Mouse (Mus musculus) testis, adult 2 months (tissue): ENCODE results near the gene Tnrc6b. TPM values are rescaled to one million over a fixed set of nuclear protein-coding genes. Genes with fewer than 3 reads are reported as not detected.

Experiments used
- H3K27ac ChIP-seq: fragments of 200-500 bp; 2 replicates; pipeline ENCODE4 v1.5.1; 2012; ENCODE audit warnings: low read depth, low read length; ENCODE audit not compliant: control insufficient read depth, insufficient read depth
- H3K27me3 ChIP-seq: fragments of 200-500 bp; 2 replicates; pipeline ENCODE4 v1.6.1; 2012; ENCODE audit warnings: mild to moderate bottlenecking, low read length, moderate library complexity; ENCODE audit not compliant: control insufficient read depth, insufficient read depth
- H3K36me3 ChIP-seq: fragments of 200-500 bp; 2 replicates; pipeline ENCODE4 v1.6.1; 2012; ENCODE audit warnings: mild to moderate bottlenecking, low read length; ENCODE audit not compliant: control insufficient read depth, insufficient read depth
- H3K4me1 ChIP-seq: fragments of 200-500 bp; 2 replicates; pipeline ENCODE4 v1.6.1; 2012; ENCODE audit warnings: low read length; ENCODE audit not compliant: control insufficient read depth, insufficient read depth
- H3K4me3 ChIP-seq: fragments of 200-500 bp; 2 replicates; pipeline ENCODE4 v1.5.1; 2012; ENCODE audit warnings: low read depth, mild to moderate bottlenecking, low read length, moderate library complexity, mixed read lengths; ENCODE audit not compliant: control insufficient read depth
- CTCF ChIP-seq: fragments of 200-500 bp; IDR thresholded peaks from 2 replicates; pipeline ENCODE4 v1.5.1; 2012; ENCODE audit warnings: low read depth, mild to moderate bottlenecking, inconsistent platforms, low read length, moderate library complexity; ENCODE audit not compliant: control insufficient read depth, insufficient read depth, insufficient replicate concordance
- POLR2A ChIP-seq: fragments of 200-500 bp; IDR thresholded peaks from 2 replicates; pipeline ENCODE4 v1.6.1; 2012; ENCODE audit warnings: low read depth, mild to moderate bottlenecking, inconsistent platforms, low read length, moderate library complexity; ENCODE audit not compliant: control insufficient read depth
- polyA plus RNA-seq: library from polyadenylated mRNA; depleted of rRNA; stranded (reverse); fragments of >200 nt; gene quantifications from 2 replicates; pipeline ENCODE4 v1.2.3, GENCODE M21; 2012

Tnrc6b gene
- polyA plus RNA-seq, 1 experiment: 26.5 TPM

- TF ChIP-seq POLR2A (no peak), CTCF (no peak)
- no peaks in the 10 kb centered on the region for H3K27me3 ChIP-seq
- no peak overlapping the region for H3K27ac ChIP-seq
- H3K36me3 ChIP-seq: no peaks in the 10 kb centered on the region
- H3K4me1 ChIP-seq: no peaks in the 10 kb centered on the region
- H3K4me3 ChIP-seq: no peak overlapping the region
Observed at GRCm38 (mm10) chr15:80812840-80813239, 101.7 kb downstream of the Tnrc6b start.

GRCm38 (mm10) chr15:80814792-80815191, 103.7 kb downstream of the Tnrc6b start:
- no peaks in the 10 kb centered on the region for H3K36me3 ChIP-seq
- no peak for TF ChIP-seq CTCF
- no peaks in the 10 kb centered on the region for H3K4me1 ChIP-seq

GRCm38 (mm10) chr15:80822276-80822675, 111.2 kb downstream of the Tnrc6b start:
- TF ChIP-seq POLR2A (no peak), CTCF (no peak)
- no peaks in the 10 kb centered on the region for H3K27me3 ChIP-seq
- H3K4me1 ChIP-seq: no peaks in the 10 kb centered on the region
- H3K27ac ChIP-seq: no peak overlapping the region
- no peak overlapping the region for H3K4me3 ChIP-seq
- no peaks in the 10 kb centered on the region for H3K36me3 ChIP-seq

More at GRCm38 (mm10) chr15:80814792-80815191, 103.7 kb downstream of the Tnrc6b start:
- H3K27me3 ChIP-seq: no peaks in the 10 kb centered on the region
- H3K27ac ChIP-seq: no peak overlapping the region
- no peak overlapping the region for H3K4me3 ChIP-seq

- Histone ChIP-seq H3K27me3 (no peaks in the 10 kb centered on the region), H3K27ac (no peak overlapping the region), H3K4me1 (no peaks in the 10 kb centered on the region; the same call in 1 of the 2 replicates), H3K36me3 (no peaks in the 10 kb centered on the region), H3K4me3 (no peak overlapping the region)
- no peak for TF ChIP-seq POLR2A
- TF ChIP-seq CTCF: no peak
Observed at GRCm38 (mm10) chr15:80831170-80831569, 120.1 kb downstream of the Tnrc6b start.

- Histone ChIP-seq H3K4me3 (peak overlapping the region; percentile 46; the same call in 1 of the 2 replicates), H3K27ac (no peak overlapping the region), H3K4me1 (no peaks in the 10 kb centered on the region; the same call in 1 of the 2 replicates), H3K36me3 (no peaks in the 10 kb centered on the region), H3K27me3 (no peaks in the 10 kb centered on the region)
- TF ChIP-seq POLR2A: no peak
- TF ChIP-seq CTCF: no peak
Observed at GRCm38 (mm10) chr15:80832808-80833207, 121.7 kb downstream of the Tnrc6b start.

GRCm38 (mm10) chr15:80836246-80836645, 125.1 kb downstream of the Tnrc6b start:
- H3K27ac ChIP-seq: no peak overlapping the region
- TF ChIP-seq POLR2A (no peak), CTCF (no peak)
- no peaks in the 10 kb centered on the region; the same call in 1 of the 2 replicates for H3K4me1 ChIP-seq
- no peak overlapping the region for H3K4me3 ChIP-seq
- H3K36me3 ChIP-seq: no peaks in the 10 kb centered on the region
- no peaks in the 10 kb centered on the region for H3K27me3 ChIP-seq

- H3K36me3 ChIP-seq: no peaks in the 10 kb centered on the region
- H3K27me3 ChIP-seq: no peaks in the 10 kb centered on the region
- H3K4me3 ChIP-seq: no peak overlapping the region
- TF ChIP-seq CTCF (no peak), POLR2A (no peak)
- no peak overlapping the region for H3K27ac ChIP-seq
- no peaks in the 10 kb centered on the region for H3K4me1 ChIP-seq
Observed at GRCm38 (mm10) chr15:80838836-80839235, 127.7 kb downstream of the Tnrc6b start.

- no peak overlapping the region for H3K4me3 ChIP-seq
- H3K27ac ChIP-seq: no peak overlapping the region
- H3K4me1 ChIP-seq: no peaks in the 10 kb centered on the region
- H3K36me3 ChIP-seq: no peaks in the 10 kb centered on the region
- no peak for TF ChIP-seq POLR2A
- TF ChIP-seq CTCF: no peak
- no peaks in the 10 kb centered on the region for H3K27me3 ChIP-seq
Observed at GRCm38 (mm10) chr15:80839653-80840420, 128.7 kb downstream of the Tnrc6b start.
